Mouse (Mus musculus) megakaryocyte, embryonic 14.5 days (primary cell): ENCODE data around the gene 1300017J02Rik.

ENCODE experiments used
- FLI1 ChIP-seq: IDR thresholded peaks from 2 replicates; pipeline ENCODE4 v1.6.1; 2012; ENCODE audit warnings: low read length, inconsistent platforms, mixed read lengths
- GATA1 ChIP-seq: IDR thresholded peaks from 3 replicates; pipeline ENCODE4 v1.6.1; 2012; ENCODE audit warnings: mixed read lengths, low read length, inconsistent platforms, borderline replicate concordance

GRCm38 (mm10) chr9:103294507-103294906 lies 10.4 kb downstream of the 1300017J02Rik start:
- no peak for TF ChIP-seq GATA1
- no peak for TF ChIP-seq FLI1
